Mouse (Mus musculus) myocyte (in vitro differentiated cells): ENCODE measurements around the gene Cxcr4. TPM values are rescaled to one million over a fixed set of nuclear protein-coding genes. Genes with fewer than 3 reads are reported as not detected.
A peak's percentile ranks its signal among the peaks of the same experiment; 100 is the strongest.

Source experiments
- H3K27me3 ChIP-seq: one replicate; pipeline ENCODE4 v1.6.1; 2011; ENCODE audit not compliant: control insufficient read depth, insufficient read depth, insufficient read length
- H3K36me3 ChIP-seq: one replicate; pipeline ENCODE4 v1.6.1; 2011; ENCODE audit not compliant: control insufficient read depth, insufficient read depth
- H3K4me2 ChIP-seq: one replicate; pipeline ENCODE4 v1.6.1; 2011; ENCODE audit warnings: low read depth, control low read depth
- H3K4me3 ChIP-seq: one replicate; pipeline ENCODE4 v1.5.1; 2011; ENCODE audit warnings: mild to moderate bottlenecking, control low read depth, moderate library complexity
- H3K79me2 ChIP-seq: one replicate; pipeline ENCODE4 v1.6.1; 2011; ENCODE audit not compliant: control insufficient read depth, insufficient read depth
- H3ac ChIP-seq: one replicate; pipeline ENCODE4 v1.6.1; 2011; ENCODE audit not compliant: control insufficient read depth, insufficient read length
- CEBPB ChIP-seq: IDR thresholded peaks from 2 replicates; pipeline ENCODE4 v1.6.1; 2011; ENCODE audit warnings: mild to moderate bottlenecking, moderate library complexity; ENCODE audit not compliant: poor library complexity, insufficient read depth, severe bottlenecking
- E2F4 ChIP-seq: IDR thresholded peaks from one replicate; pipeline ENCODE4 v1.6.1; 2011; ENCODE audit warnings: mild to moderate bottlenecking, control low read depth, moderate library complexity; ENCODE audit not compliant: insufficient read depth
- MAX ChIP-seq: IDR thresholded peaks from one replicate; pipeline ENCODE4 v1.6.1; 2011; ENCODE audit warnings: low read depth, mild to moderate bottlenecking, control low read depth
- MYOD1 ChIP-seq, 3 experiments: IDR thresholded peaks; one replicate each; pipeline ENCODE4 v1.6.1; 2011; ENCODE audit warnings: control low read depth in 2 of 3, low read depth in 2 of 3, mild to moderate bottlenecking in 2 of 3, moderate library complexity in 1 of 3; ENCODE audit not compliant: insufficient read length in 2 of 3, control insufficient read depth in 1 of 3
- MYOG ChIP-seq, 3 experiments: IDR thresholded peaks; one replicate each; pipeline ENCODE4 v1.6.1; 2011; ENCODE audit warnings: control low read depth in 2 of 3, low read depth in 2 of 3, mild to moderate bottlenecking in 2 of 3; ENCODE audit not compliant: insufficient read length in 2 of 3, control insufficient read depth in 1 of 3, insufficient read depth in 1 of 3
- POLR2A ChIP-seq: IDR thresholded peaks from one replicate; pipeline ENCODE4 v1.6.1; 2011; ENCODE audit warnings: low read depth, mild to moderate bottlenecking, control low read depth, moderate library complexity; ENCODE audit not compliant: insufficient read length
- POLR2AphosphoS2 ChIP-seq: IDR thresholded peaks from one replicate; pipeline ENCODE4 v1.6.1; 2011; ENCODE audit warnings: low read depth, control low read depth; ENCODE audit not compliant: insufficient read length
- REST ChIP-seq: IDR thresholded peaks from one replicate; pipeline ENCODE4 v1.6.1; 2011; ENCODE audit warnings: mild to moderate bottlenecking, control low read depth, moderate library complexity; ENCODE audit not compliant: insufficient read depth, insufficient read length
- SRF ChIP-seq: IDR thresholded peaks from one replicate; pipeline ENCODE4 v1.6.1; 2011; ENCODE audit warnings: low read depth; ENCODE audit not compliant: control insufficient read depth, insufficient read length
- TCF12 ChIP-seq: IDR thresholded peaks from one replicate; pipeline ENCODE4 v1.6.1; 2011; ENCODE audit warnings: mild to moderate bottlenecking, control low read depth; ENCODE audit not compliant: poor library complexity, insufficient read depth, severe bottlenecking
- TCF3 ChIP-seq: IDR thresholded peaks from one replicate; pipeline ENCODE4 v1.6.1; 2011; ENCODE audit warnings: low read depth, control low read depth; ENCODE audit not compliant: insufficient read length
- USF1 ChIP-seq: IDR thresholded peaks from one replicate; pipeline ENCODE4 v1.6.1; 2011; ENCODE audit warnings: low read depth, mild to moderate bottlenecking, control low read depth, moderate library complexity
- polyA plus RNA-seq: library from polyadenylated mRNA; unstranded; fragments of >200 nt; fragmentation: generic; extraction: Trizol; gene quantifications from one replicate; pipeline ENCODE4 v1.2.1, GENCODE M21; 2012; ENCODE audit warnings: missing spikeins

Cxcr4 gene
- polyA plus RNA-seq, 1 experiment, result 5.1 TPM

- no peak overlapping the region for H3K4me3 ChIP-seq
- no peak overlapping the region for H3ac ChIP-seq
- TF ChIP-seq MAX (no peak), TCF12 (no peak), USF1 (no peak), E2F4 (no peak), REST (no peak), MYOD1 (IDR thresholded peaks at IDR 0.05; ENCODE audit: control insufficient read depth in 1 of 3, insufficient read length in 2 of 3, low read depth in 2 of 3) (no peak), MYOG (IDR thresholded peaks at IDR 0.05; ENCODE audit: control insufficient read depth in 1 of 3, insufficient read depth in 1 of 3, insufficient read length in 2 of 3, low read depth in 2 of 3) (no peak), TCF3 (no peak), POLR2AphosphoS2 (no peak), POLR2A (no peak), CEBPB (no peak), SRF (no peak)
These were observed 13.6 kb downstream of the Cxcr4 start for GRCm38 (mm10) chr1:128578454-128578853.

GRCm38 (mm10) chr1:128575096-128575495 lies 17.0 kb downstream of the Cxcr4 start:
- Histone ChIP-seq H3K4me2 (no peak overlapping the region), H3K4me3 (no peak overlapping the region), H3K79me2 (no peaks in the 10 kb centered on the region), H3K27me3 (no peaks in the 10 kb centered on the region), H3K36me3 (no peaks in the 10 kb centered on the region), H3ac (no peak overlapping the region)
- TF ChIP-seq TCF3, result no peak
- TF ChIP-seq MAX, result no peak
- no peak for TF ChIP-seq CEBPB
- no peak for TF ChIP-seq SRF
- no peak for TF ChIP-seq POLR2A

More at GRCm38 (mm10) chr1:128578454-128578853, 13.6 kb downstream of the Cxcr4 start:
- no peaks in the 10 kb centered on the region for H3K79me2 ChIP-seq
- no peaks in the 10 kb centered on the region for H3K27me3 ChIP-seq
- no peaks in the 10 kb centered on the region for H3K36me3 ChIP-seq
- no peak overlapping the region for H3K4me2 ChIP-seq

- no peaks in the 10 kb centered on the region for H3K27me3 ChIP-seq
- H3K36me3 ChIP-seq, result no peaks in the 10 kb centered on the region
- H3K4me3 ChIP-seq, result no peak overlapping the region
- no peaks in the 10 kb centered on the region for H3K79me2 ChIP-seq
- no peak overlapping the region for H3K4me2 ChIP-seq
- H3ac ChIP-seq, result no peak overlapping the region
- TF ChIP-seq MAX (no peak), MYOD1 (IDR thresholded peaks at IDR 0.05; ENCODE audit: control insufficient read depth in 1 of 3, insufficient read length in 2 of 3, low read depth in 2 of 3) (peak in 2 of 3 experiments; percentile 45 to 57), SRF (no peak), TCF3 (no peak), POLR2A (no peak), USF1 (no peak), E2F4 (no peak), CEBPB (no peak), MYOG (IDR thresholded peaks at IDR 0.05; ENCODE audit: control insufficient read depth in 1 of 3, insufficient read depth in 1 of 3, insufficient read length in 2 of 3, low read depth in 2 of 3) (peak in 1 of 3 experiments; percentile 56), TCF12 (no peak)
These were observed 21.1 kb downstream of the Cxcr4 start for GRCm38 (mm10) chr1:128571033-128571432.

GRCm38 (mm10) chr1:128569992-128570648 lies 22.0 kb downstream of the Cxcr4 start:
- H3K27me3 ChIP-seq, result no peaks in the 10 kb centered on the region
- no peak overlapping the region for H3ac ChIP-seq
- H3K4me3 ChIP-seq, result no peak overlapping the region
- H3K36me3 ChIP-seq, result no peaks in the 10 kb centered on the region
- no peaks in the 10 kb centered on the region for H3K79me2 ChIP-seq
- H3K4me2 ChIP-seq, result no peak overlapping the region
- TF ChIP-seq REST (no peak), MYOG (IDR thresholded peaks at IDR 0.05; ENCODE audit: control insufficient read depth in 1 of 3, insufficient read depth in 1 of 3, insufficient read length in 2 of 3, low read depth in 2 of 3) (no peak), TCF12 (no peak), CEBPB (no peak), MAX (no peak), POLR2A (no peak), MYOD1 (IDR thresholded peaks at IDR 0.05; ENCODE audit: control insufficient read depth in 1 of 3, insufficient read length in 2 of 3, low read depth in 2 of 3) (no peak), TCF3 (no peak), USF1 (no peak), E2F4 (no peak), SRF (no peak), POLR2AphosphoS2 (no peak)
